Mouse (Mus musculus) E14TG2a.4 (cell line): ENCODE measurements at regions not wholly inside any gene's neighbourhood (a gene's known extent, or its start where the extent isn't known, plus 50 kb on each side); places are given as distances from the start of the nearest gene placed in this dataset.

ENCODE experiments used
- H3K27me3 ChIP-seq: 2 replicates; pipeline ENCODE4 v1.6.1; 2014; ENCODE audit warnings: low read length, control low read depth; ENCODE audit not compliant: insufficient read depth
- H3K36me3 ChIP-seq: 2 replicates; pipeline ENCODE4 v1.6.1; 2014; ENCODE audit warnings: low read length, control low read depth; ENCODE audit not compliant: insufficient read depth
- H3K4me1 ChIP-seq: replicated peaks from 2 replicates; pipeline ENCODE4 v1.6.1; 2014; ENCODE audit warnings: low read depth, low read length, control low read depth
- H3K4me3 ChIP-seq: replicated peaks from 2 replicates; pipeline ENCODE4 v1.5.1; 2014; ENCODE audit warnings: mild to moderate bottlenecking, low read length
- H3K9me3 ChIP-seq: 2 replicates; pipeline ENCODE4 v1.6.1; 2014; ENCODE audit warnings: low read length, control low read depth
- CTCF ChIP-seq: conservative IDR thresholded peaks from 2 replicates; pipeline ENCODE4 v1.5.1; 2014; ENCODE audit warnings: low read length
- NANOG ChIP-seq: IDR thresholded peaks from 2 replicates; pipeline ENCODE4 v1.6.1; 2014; ENCODE audit warnings: borderline replicate concordance, low read length, mixed read lengths
- POU5F1 ChIP-seq: IDR thresholded peaks from 2 replicates; pipeline ENCODE4 v1.6.1; 2014; ENCODE audit warnings: low read length, borderline replicate concordance

GRCm38 (mm10) chr9:43977773-43978172, 65.4 kb upstream of the Thy1 start:
- Histone ChIP-seq H3K9me3 (no peaks in the 10 kb centered on the region), H3K4me1 (peaks cover 12% of the 10 kb centered on the region)
- no peak for TF ChIP-seq POU5F1
- no peak for TF ChIP-seq NANOG
- TF ChIP-seq CTCF, result no peak

GRCm38 (mm10) chr9:43981376-43981775, 61.8 kb upstream of the Thy1 start:
- H3K27me3 ChIP-seq, result peaks cover 9% of the 10 kb centered on the region
- no peak overlapping the region for H3K4me3 ChIP-seq
- no peak for TF ChIP-seq CTCF
- no peak for TF ChIP-seq POU5F1
- no peak for TF ChIP-seq NANOG
- no peaks in the 10 kb centered on the region for H3K36me3 ChIP-seq
- H3K4me1 ChIP-seq, result peaks cover 20% of the 10 kb centered on the region
- no peaks in the 10 kb centered on the region for H3K9me3 ChIP-seq

More at GRCm38 (mm10) chr9:43977773-43978172, 65.4 kb upstream of the Thy1 start:
- H3K36me3 ChIP-seq, result no peaks in the 10 kb centered on the region
- no peak overlapping the region for H3K4me3 ChIP-seq
- H3K27me3 ChIP-seq, result peaks cover 18% of the 10 kb centered on the region

GRCm38 (mm10) chr9:43982359-43982889, 60.8 kb upstream of the Thy1 start:
- no peaks in the 10 kb centered on the region for H3K36me3 ChIP-seq
- H3K4me1 ChIP-seq, result peaks cover 20% of the 10 kb centered on the region
- no peaks in the 10 kb centered on the region for H3K9me3 ChIP-seq
- TF ChIP-seq POU5F1 (no peak), NANOG (no peak), CTCF (no peak)
- H3K27me3 ChIP-seq, result peaks cover 9% of the 10 kb centered on the region
- no peak overlapping the region for H3K4me3 ChIP-seq

GRCm38 (mm10) chr9:43983220-43983619, 60.0 kb upstream of the Thy1 start:
- Histone ChIP-seq H3K36me3 (no peaks in the 10 kb centered on the region), H3K4me3 (no peak overlapping the region), H3K9me3 (no peaks in the 10 kb centered on the region), H3K27me3 (peaks cover 9% of the 10 kb centered on the region), H3K4me1 (peaks cover 28% of the 10 kb centered on the region)
- TF ChIP-seq POU5F1 (no peak), NANOG (no peak), CTCF (no peak)

GRCm38 (mm10) chr9:43984181-43985062, 58.8 kb upstream of the Thy1 start:
- Histone ChIP-seq H3K9me3 (no peaks in the 10 kb centered on the region), H3K36me3 (no peaks in the 10 kb centered on the region), H3K27me3 (peaks cover 9% of the 10 kb centered on the region), H3K4me1 (peaks cover 40% of the 10 kb centered on the region), H3K4me3 (no peak overlapping the region)
- TF ChIP-seq CTCF, result peak; percentile 91
- TF ChIP-seq NANOG, result no peak

- Histone ChIP-seq H3K27me3 (no peaks in the 10 kb centered on the region; the same call in 1 of the 2 replicates), H3K9me3 (no peaks in the 10 kb centered on the region), H3K4me3 (peak overlapping the region; percentile 46; the same call in 1 of the 2 replicates), H3K36me3 (no peaks in the 10 kb centered on the region), H3K4me1 (peaks cover 58% of the 10 kb centered on the region)
- TF ChIP-seq NANOG (no peak), CTCF (no peak), POU5F1 (no peak)
Observed at GRCm38 (mm10) chr9:43987957-43988356, 55.2 kb upstream of the Thy1 start.

- TF ChIP-seq NANOG (no peak), POU5F1 (no peak), CTCF (no peak)
- no peaks in the 10 kb centered on the region; the same call in 1 of the 2 replicates for H3K27me3 ChIP-seq
- peak overlapping the region; percentile 46 for H3K4me3 ChIP-seq
- no peaks in the 10 kb centered on the region for H3K9me3 ChIP-seq
- peaks cover 70% of the 10 kb centered on the region for H3K4me1 ChIP-seq
- H3K36me3 ChIP-seq, result no peaks in the 10 kb centered on the region
Observed at GRCm38 (mm10) chr9:43988981-43989860, 54.0 kb upstream of the Thy1 start.

GRCm38 (mm10) chr9:43990124-43990523, 53.1 kb upstream of the Thy1 start:
- Histone ChIP-seq H3K4me1 (peaks cover 68% of the 10 kb centered on the region), H3K4me3 (peak overlapping the region; percentile 46), H3K36me3 (no peaks in the 10 kb centered on the region), H3K9me3 (no peaks in the 10 kb centered on the region), H3K27me3 (no peaks in the 10 kb centered on the region; the same call in 1 of the 2 replicates)
- TF ChIP-seq NANOG (no peak), CTCF (no peak), POU5F1 (no peak)
